Mouse (Mus musculus) heart, embryonic 15.5 days (tissue): Measurements from ENCODE around the gene Xrcc1. TPM values are rescaled to one million over a fixed set of nuclear protein-coding genes. Genes with fewer than 3 reads are reported as not detected.

Experiments
- ATAC-seq: fragments of 200-750 bp; cut with Nextera tagmentation; replicated peaks from 2 replicates; pipeline ENCODE4 v1.8.0; 2017; ENCODE audit warnings: low read depth, moderate TSS enrichment; ENCODE audit not compliant: insufficient number of reproducible peaks, insufficient read depth, low FRiP score
- H3K27ac ChIP-seq: fragments of 300-500 bp; sonication (generic); 2 replicates; pipeline ENCODE4 v1.5.1; 2015; ENCODE audit warnings: mild to moderate bottlenecking, inconsistent platforms
- H3K27me3 ChIP-seq: fragments of 300-500 bp; sonication (generic); 2 replicates; pipeline ENCODE4 v1.6.1; 2015; ENCODE audit warnings: inconsistent platforms
- H3K36me3 ChIP-seq: fragments of 300-500 bp; sonication (generic); 2 replicates; pipeline ENCODE4 v1.6.1; 2015; ENCODE audit warnings: mild to moderate bottlenecking, inconsistent platforms
- H3K4me1 ChIP-seq: fragments of 300-500 bp; sonication (generic); replicated peaks from 2 replicates; pipeline ENCODE4 v1.6.1; 2015; ENCODE audit warnings: inconsistent platforms
- H3K4me2 ChIP-seq: fragments of 300-500 bp; sonication (generic); 2 replicates; pipeline ENCODE4 v1.6.1; 2015; ENCODE audit warnings: inconsistent platforms, mild to moderate bottlenecking, moderate library complexity
- H3K4me3 ChIP-seq: fragments of 300-500 bp; sonication (generic); 2 replicates; pipeline ENCODE4 v1.5.1; 2015; ENCODE audit warnings: mild to moderate bottlenecking, inconsistent platforms
- H3K9ac ChIP-seq: fragments of 300-500 bp; sonication (generic); 2 replicates; pipeline ENCODE4 v1.6.1; 2015; ENCODE audit warnings: mild to moderate bottlenecking, inconsistent platforms
- H3K9me3 ChIP-seq: fragments of 300-500 bp; sonication (generic); replicated peaks from 2 replicates; pipeline ENCODE4 v1.6.1; 2016; ENCODE audit warnings: inconsistent platforms
- WGBS: fragments of 180-500 bp; shearing (Covaris S2); methylation state at CpG from one replicate; pipeline ENCODE4 v1.1.7; 2015; ENCODE audit warnings: mixed read lengths; 5-methylcytosine and 5-hydroxymethylcytosine counted together
- polyA plus RNA-seq: library from polyadenylated mRNA; unstranded; fragments of >200 nt; fragmentation: Nextera tagmentation; extraction: Ambion mirVana; gene quantifications from 2 replicates; pipeline ENCODE4 v1.2.1, GENCODE M21; 2015

Xrcc1 gene
- polyA plus RNA-seq, 1 experiment from 2014 or later: 56.6 TPM

DNA sequence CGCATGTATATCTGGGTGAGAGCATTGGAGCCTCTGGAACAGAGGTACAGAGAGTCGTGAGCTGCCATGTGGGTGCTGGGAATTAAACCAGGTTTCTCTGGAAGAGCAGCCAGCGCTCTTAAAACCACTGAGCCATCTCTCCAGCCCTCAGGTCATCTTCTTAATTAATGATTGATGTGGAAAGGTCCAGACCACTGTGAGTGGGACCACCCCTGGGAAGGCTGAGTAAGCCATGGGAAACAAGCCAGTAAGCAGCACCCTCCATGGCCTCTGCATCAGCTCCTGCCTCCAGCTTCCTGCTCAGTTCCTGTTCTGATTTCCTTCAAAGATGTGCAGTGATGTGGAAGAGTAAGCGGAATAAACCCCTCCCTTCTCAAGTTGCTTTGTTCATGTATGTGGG lies 46.1 kb downstream of the Xrcc1 start:
- H3K9ac ChIP-seq: no peak overlapping the region
- H3K4me3 ChIP-seq: no peak overlapping the region
- H3K9me3 ChIP-seq: no peaks in the 10 kb centered on the region
- ATAC-seq: no peak
- H3K4me1 ChIP-seq: peaks cover 19% of the 10 kb centered on the region
- no peak overlapping the region for H3K27ac ChIP-seq
- no peaks in the 10 kb centered on the region for H3K36me3 ChIP-seq
- H3K4me2 ChIP-seq: no peak overlapping the region
- peaks cover 7% of the 10 kb centered on the region for H3K27me3 ChIP-seq
- WGBS: 66% methylated on average over 4 of the region's 4 CpGs

GRCm38 (mm10) chr7:24592781-24593180 lies 46.7 kb downstream of the Xrcc1 start:
- H3K9ac ChIP-seq: no peak overlapping the region
- WGBS: 81% methylated on average over 6 of the region's 6 CpGs
- no peak for ATAC-seq
- no peak overlapping the region for H3K4me2 ChIP-seq
- peaks cover 13% of the 10 kb centered on the region for H3K4me1 ChIP-seq
- no peak overlapping the region for H3K27ac ChIP-seq
- H3K4me3 ChIP-seq: no peak overlapping the region
- H3K36me3 ChIP-seq: no peaks in the 10 kb centered on the region
- H3K27me3 ChIP-seq: 0 out of 2 replicates have a peak, but pooled peaks cover under 1% of the 10 kb centered on the region
- no peaks in the 10 kb centered on the region for H3K9me3 ChIP-seq

- Histone ChIP-seq H3K4me1 (peaks cover 9% of the 10 kb centered on the region), H3K27ac (no peak overlapping the region), H3K4me3 (peak overlapping the region; percentile 63), H3K4me2 (peak overlapping the region; percentile 89), H3K27me3 (no peaks in the 10 kb centered on the region), H3K36me3 (no peaks in the 10 kb centered on the region), H3K9ac (peak overlapping the region; percentile 69), H3K9me3 (no peaks in the 10 kb centered on the region)
- peak; percentile 92 for ATAC-seq
- 2% methylated on average over 39 of the region's 39 CpGs for WGBS
These were observed 47.7 kb downstream of the Xrcc1 start for GRCm38 (mm10) chr7:24593621-24594308.

GRCm38 (mm10) chr7:24594309-24594803 lies 48.3 kb downstream of the Xrcc1 start:
- WGBS: 6% methylated on average over 13 of the region's 13 CpGs
- ATAC-seq: no peak
- Histone ChIP-seq H3K4me2 (peak overlapping the region; percentile 89), H3K27ac (no peak overlapping the region), H3K36me3 (no peaks in the 10 kb centered on the region), H3K9me3 (no peaks in the 10 kb centered on the region), H3K4me3 (peak overlapping the region; percentile 63), H3K27me3 (no peaks in the 10 kb centered on the region), H3K9ac (peak overlapping the region; percentile 69), H3K4me1 (peaks cover 9% of the 10 kb centered on the region)

- no peak overlapping the region for H3K4me3 ChIP-seq
- H3K27ac ChIP-seq: no peak overlapping the region
- no peak overlapping the region for H3K9ac ChIP-seq
- H3K4me1 ChIP-seq: peaks cover 9% of the 10 kb centered on the region
- no peaks in the 10 kb centered on the region for H3K36me3 ChIP-seq
- H3K9me3 ChIP-seq: no peaks in the 10 kb centered on the region
- H3K27me3 ChIP-seq: no peaks in the 10 kb centered on the region
- no peak overlapping the region for H3K4me2 ChIP-seq
- no peak for ATAC-seq
- 65% methylated on average over 2 of the region's 2 CpGs for WGBS
These were observed 49.4 kb downstream of the Xrcc1 start for GRCm38 (mm10) chr7:24595464-24595863.

- no peak overlapping the region for H3K9ac ChIP-seq
- H3K36me3 ChIP-seq: no peaks in the 10 kb centered on the region
- ATAC-seq: no peak
- no peaks in the 10 kb centered on the region for H3K27me3 ChIP-seq
- WGBS: 71% methylated on average over 4 of the region's 4 CpGs
- no peak overlapping the region for H3K4me3 ChIP-seq
- peaks cover 11% of the 10 kb centered on the region for H3K4me1 ChIP-seq
- H3K4me2 ChIP-seq: no peak overlapping the region
- H3K9me3 ChIP-seq: no peaks in the 10 kb centered on the region
- H3K27ac ChIP-seq: no peak overlapping the region
These were observed 52.0 kb downstream of the Xrcc1 start for GRCm38 (mm10) chr7:24598121-24598520.

DNA sequence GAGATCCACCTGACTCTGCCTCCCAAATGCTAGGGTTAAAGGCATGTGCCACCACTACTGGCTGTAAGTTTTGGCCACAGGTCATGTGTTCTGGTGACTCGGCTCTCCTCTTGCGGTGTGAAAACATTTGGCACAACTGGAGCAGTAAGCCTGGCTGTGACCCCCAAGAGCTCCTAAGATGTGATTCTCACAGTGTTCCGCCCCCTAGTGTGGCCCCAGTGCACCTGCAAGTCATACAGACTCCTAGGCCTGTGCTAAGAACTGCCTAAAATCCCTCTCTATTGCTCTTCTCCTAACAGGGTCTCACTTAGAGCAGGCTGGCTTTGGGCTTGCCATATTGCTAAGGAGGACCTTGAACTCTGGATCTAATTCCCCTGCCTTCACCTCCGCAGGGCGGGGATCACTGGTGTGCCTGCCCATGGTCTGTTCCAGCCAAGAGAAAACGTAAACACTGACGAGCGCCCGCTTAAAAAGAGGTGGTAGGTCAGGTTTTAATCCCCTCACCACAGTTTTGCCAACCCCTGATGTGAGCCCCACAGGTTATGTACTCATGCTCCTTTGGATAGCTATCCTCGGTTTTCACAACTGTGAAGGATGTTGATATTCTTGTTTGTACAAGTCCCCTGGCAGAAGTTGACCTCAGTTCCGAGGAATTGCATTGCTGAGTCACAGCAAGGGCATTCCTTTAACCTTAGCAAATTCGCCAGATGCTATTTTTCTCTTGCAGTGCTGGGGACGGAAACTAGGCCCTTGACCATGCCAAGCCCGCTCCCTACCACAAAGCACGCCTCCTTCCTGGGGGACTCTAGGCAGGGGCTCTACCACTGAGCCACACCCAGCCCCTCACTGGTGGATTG lies 53.4 kb downstream of the Xrcc1 start:
- Histone ChIP-seq H3K4me2 (no peak overlapping the region), H3K4me1 (peaks cover 6% of the 10 kb centered on the region), H3K27ac (no peak overlapping the region), H3K4me3 (no peak overlapping the region), H3K9ac (no peak overlapping the region), H3K27me3 (no peaks in the 10 kb centered on the region), H3K36me3 (no peaks in the 10 kb centered on the region), H3K9me3 (no peaks in the 10 kb centered on the region)
- no peak for ATAC-seq
- WGBS: 68% methylated on average over 15 of the region's 15 CpGs

DNA sequence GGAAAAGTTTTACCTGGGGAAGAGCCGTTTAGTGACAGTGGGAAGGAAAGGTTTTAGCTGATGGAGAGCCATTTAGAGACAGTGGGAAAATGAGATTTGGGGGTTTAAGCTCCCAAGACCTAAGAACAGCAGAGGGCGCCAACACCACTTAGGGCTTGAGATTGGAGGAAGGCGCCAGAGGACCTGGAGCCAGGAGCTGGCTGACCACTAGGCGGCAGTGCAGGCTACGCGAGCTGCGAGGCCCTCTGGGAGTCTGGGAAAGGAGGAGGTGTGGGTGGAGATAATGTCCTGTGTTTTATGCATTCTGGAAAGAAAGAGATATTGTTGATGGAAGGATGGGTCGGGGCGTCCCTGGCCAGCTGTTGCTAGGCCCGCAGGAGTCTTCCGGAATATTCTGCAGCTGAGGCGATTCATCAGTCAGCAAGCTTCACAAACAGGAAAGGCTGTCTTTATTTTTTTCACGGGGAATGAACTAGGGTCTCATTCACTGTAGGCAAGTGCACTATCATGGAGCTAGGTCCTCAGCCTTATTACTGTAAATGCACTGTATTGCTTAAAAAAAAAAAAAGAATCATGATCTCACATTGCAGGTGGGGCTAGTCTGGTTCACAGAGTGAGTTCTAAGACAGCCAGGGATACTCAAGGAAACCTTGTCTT lies 55.0 kb downstream of the Xrcc1 start:
- H3K36me3 ChIP-seq: no peaks in the 10 kb centered on the region
- peak; percentile 80; the same call in 1 of the 2 replicates for ATAC-seq
- H3K27me3 ChIP-seq: no peaks in the 10 kb centered on the region
- H3K9me3 ChIP-seq: no peaks in the 10 kb centered on the region
- peak overlapping the region; percentile 52 for H3K4me2 ChIP-seq
- H3K4me1 ChIP-seq: peaks cover 2% of the 10 kb centered on the region; the same call in 1 of the 2 replicates
- no peak overlapping the region for H3K9ac ChIP-seq
- 7% methylated on average over 13 of the region's 13 CpGs for whole genome bisulfite sequencing
- H3K27ac ChIP-seq: no peak overlapping the region
- no peak overlapping the region for H3K4me3 ChIP-seq

DNA sequence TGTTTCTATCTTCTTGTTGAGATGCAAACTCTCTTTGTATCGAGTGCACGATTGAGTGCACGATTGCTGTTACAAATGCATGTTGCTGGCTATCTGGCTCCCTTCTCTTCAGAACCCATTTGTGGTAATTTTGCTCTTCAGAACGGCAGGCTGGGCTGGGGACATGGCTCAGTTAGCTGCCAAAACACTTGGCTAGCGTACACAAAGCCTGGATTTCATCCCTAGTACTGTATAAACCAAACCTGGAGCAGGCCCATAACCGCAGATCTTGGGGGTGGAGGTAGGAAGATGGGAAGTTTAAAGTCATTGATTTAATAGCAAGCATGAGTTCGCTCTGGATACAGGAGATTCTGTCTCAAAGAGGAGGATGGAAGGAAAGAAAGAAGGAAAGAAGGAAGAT lies 59.5 kb downstream of the Xrcc1 start:
- Histone ChIP-seq H3K4me2 (no peak overlapping the region), H3K36me3 (no peaks in the 10 kb centered on the region), H3K27me3 (peaks cover 23% of the 10 kb centered on the region), H3K4me3 (no peak overlapping the region), H3K4me1 (peaks cover 7% of the 10 kb centered on the region), H3K9me3 (no peaks in the 10 kb centered on the region), H3K9ac (no peak overlapping the region), H3K27ac (no peak overlapping the region)
- no peak for ATAC-seq
- 85% methylated on average over 7 of the region's 7 CpGs for WGBS

DNA sequence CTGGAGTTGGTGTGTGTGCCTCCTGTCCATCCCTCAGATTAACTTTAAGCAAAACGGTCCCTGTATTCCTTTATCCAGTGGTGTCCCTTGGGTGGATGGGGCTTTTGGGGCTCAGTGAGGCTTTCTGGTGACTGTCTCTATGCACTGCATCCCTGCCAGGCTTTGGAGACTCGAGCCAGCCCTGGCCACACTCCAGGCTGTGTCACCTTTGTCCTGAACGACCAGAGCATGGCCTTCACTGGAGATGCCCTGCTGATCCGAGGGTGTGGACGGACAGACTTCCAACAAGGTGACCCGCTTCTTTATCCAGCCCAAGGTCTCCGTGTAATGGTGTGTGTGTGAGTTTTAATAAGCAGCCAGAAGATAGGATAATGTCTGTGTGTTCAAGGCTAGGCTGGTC lies 60.0 kb downstream of the Xrcc1 start:
- 74% methylated on average over 7 of the region's 7 CpGs for WGBS

GRCm38 (mm10) chr7:24608017-24608416 lies 61.9 kb downstream of the Xrcc1 start:
- Histone ChIP-seq H3K9me3 (no peaks in the 10 kb centered on the region), H3K36me3 (no peaks in the 10 kb centered on the region), H3K4me1 (peaks cover 23% of the 10 kb centered on the region), H3K27me3 (peaks cover 47% of the 10 kb centered on the region), H3K9ac (no peak overlapping the region), H3K27ac (no peak overlapping the region), H3K4me3 (no peak overlapping the region), H3K4me2 (no peak overlapping the region)
- ATAC-seq: peak; percentile 60; the same call in 1 of the 2 replicates
- WGBS: 48% methylated on average over 6 of the region's 6 CpGs

More for the DNA sequence above, 60.0 kb downstream of the Xrcc1 start:
- no peak for ATAC-seq
- Histone ChIP-seq H3K4me1 (peaks cover 11% of the 10 kb centered on the region), H3K27ac (no peak overlapping the region), H3K27me3 (peaks cover 28% of the 10 kb centered on the region), H3K4me3 (no peak overlapping the region), H3K9ac (no peak overlapping the region), H3K4me2 (no peak overlapping the region), H3K9me3 (no peaks in the 10 kb centered on the region), H3K36me3 (no peaks in the 10 kb centered on the region)
